Mouse (Mus musculus): Measurements from ENCODE around the gene Mars.
A peak's percentile ranks its signal among the peaks of the same experiment; 100 is the strongest.

Gene Mars

DNA sequence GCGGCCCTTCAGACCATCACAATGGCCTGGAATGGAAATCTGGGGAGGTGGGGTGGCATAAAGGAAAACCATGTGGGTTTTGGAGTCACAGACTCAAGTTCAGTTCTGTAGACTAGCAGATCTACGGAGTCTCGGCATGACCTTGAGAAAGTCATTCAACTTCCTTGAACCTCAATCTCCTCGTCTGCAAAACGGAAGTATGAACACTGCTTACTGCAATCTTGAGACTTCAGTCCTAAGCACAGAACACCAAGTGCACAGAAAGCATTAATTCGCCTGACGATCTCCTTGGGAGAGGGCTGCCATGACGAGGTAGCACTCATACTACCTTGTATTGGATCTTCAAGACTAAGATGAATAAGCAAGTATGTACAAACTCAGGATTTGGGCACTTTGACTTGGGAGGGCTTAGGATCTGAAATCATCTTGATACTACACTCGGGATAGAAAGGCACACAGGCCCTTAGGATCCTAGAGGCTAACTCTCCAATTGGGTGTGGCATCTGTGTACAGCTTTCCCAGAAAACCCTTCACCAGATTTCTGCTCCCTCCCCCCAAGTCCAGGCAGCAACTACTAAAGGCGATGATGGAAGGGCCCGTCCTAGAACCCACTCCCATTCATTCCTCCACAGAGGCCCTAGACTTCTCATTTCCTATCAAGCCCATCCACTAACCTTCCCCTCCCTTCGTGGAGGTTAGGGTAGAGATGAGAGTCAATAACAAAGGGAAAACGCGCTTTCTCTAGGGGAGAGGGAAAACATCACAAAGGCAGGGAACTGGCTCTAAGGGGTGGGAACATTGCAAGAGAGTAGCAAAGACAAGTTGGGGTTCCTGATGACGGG lies 49.7 kb downstream of the Mars start:
- DNase-seq (ENCODE audit: low spot score): no peak

DNA sequence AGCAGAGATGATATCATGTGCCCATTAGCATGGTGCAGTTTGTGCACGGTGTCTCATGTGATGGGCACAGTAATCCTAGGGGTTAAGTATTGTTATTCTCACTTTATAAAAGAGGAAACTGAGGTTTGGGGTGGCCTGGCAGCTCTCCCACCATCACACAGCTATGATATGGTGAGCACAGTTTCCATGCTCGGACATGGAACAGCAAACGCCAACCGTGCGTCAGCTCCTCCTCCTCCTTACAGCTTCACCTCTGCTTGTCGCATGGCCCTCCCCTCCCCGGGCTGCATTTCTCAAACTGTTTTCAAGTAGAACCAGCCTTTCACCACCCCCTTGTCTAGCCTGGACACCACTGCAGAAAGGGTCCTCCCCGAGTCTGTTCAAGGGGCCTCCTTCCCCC lies 53.1 kb downstream of the Mars start:
- no peak for DNase-seq (ENCODE audit: low spot score)

DNA sequence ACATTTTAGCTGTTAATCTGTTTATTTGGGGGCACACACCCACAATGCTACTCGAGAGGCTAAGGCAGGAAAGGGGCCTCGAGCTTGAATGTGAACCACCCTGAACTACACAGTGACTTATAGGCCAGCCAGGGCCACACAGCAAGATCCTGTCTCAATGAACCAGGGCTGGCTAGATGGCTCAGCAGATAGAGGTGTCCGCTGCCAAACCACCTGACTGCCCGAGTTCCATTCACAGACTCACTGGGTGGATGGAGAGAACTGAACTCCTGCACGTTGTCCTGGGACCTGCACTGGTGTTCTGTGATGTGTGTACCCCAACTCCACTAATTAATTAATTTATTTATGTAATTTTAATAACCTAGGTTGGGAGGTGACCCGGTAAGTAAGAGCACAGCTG lies 53.8 kb downstream of the Mars start:
- DNase-seq (ENCODE audit: low spot score): no peak

- DNase-seq (ENCODE audit: low spot score): peak; percentile 70
Measured at GRCm38 (mm10) chr10:127255625-127256345, 55.8 kb downstream of the Mars start.

- no peak for DNase-seq (ENCODE audit: low spot score)
Measured at GRCm38 (mm10) chr10:127250810-127251209, 60.8 kb downstream of the Mars start.
